In genomic region chr5:52240540-52240939, GRCm38 (mm10) we compare ENCODE assay signal across 10 mouse cellular contexts. TPM values are rescaled to one million over a fixed set of nuclear protein-coding genes. Genes with fewer than 3 reads are reported as not detected.
DNase-seq lines count a peak whose midpoint lies in the region; ATAC-seq lines count a peak whose summit lies in the region.
"Had no signal": no experiment of that assay in that cellular context is flagged by ENCODE, and none has a peak within 500 bp of the region (broad histone marks: within the 10 kb centered on the region; RNA-seq: fewer than 3 reads in every experiment).

No protein-coding gene starts in this region.

- DNase-seq in heart, adult 11 months = peak; percentile 7
- no peak for DNase-seq in heart, adult 8-10 months (ENCODE audit: low spot score)
- DNase-seq in thymus, postnatal 14 days = peak; percentile 7
- DNase-seq in thymus, postnatal 0 days (ENCODE audit: low spot score) = no peak
- peak; percentile 18 for DNase-seq in hindlimb bud, embryonic 11.5 days (ENCODE audit: extremely low spot score, low read depth, low spot score)
- DNase-seq in splenic B cell, adult 2 months (ENCODE audit: low read depth, low spot score) = peak; percentile 45
- no peak for DNase-seq in right cerebral cortex, postnatal 36 days (ENCODE audit: low spot score in 2 of 2)

- no peaks in the 10 kb centered on the region for H3K27me3 ChIP-seq in splenic B cell, adult 2 months (ENCODE audit: control insufficient read depth, insufficient read depth, low read length, poor library complexity, severe bottlenecking)
- no peaks in the 10 kb centered on the region for H3K27me3 ChIP-seq in forebrain, embryonic 12.5 days
- H3K27me3 ChIP-seq: heart, embryonic 15.5 days had no signal

- H3K27ac ChIP-seq in forebrain, embryonic 12.5 days = no peak overlapping the region
- H3K27ac ChIP-seq: heart, embryonic 15.5 days had no signal

- no peak overlapping the region for H3K4me3 ChIP-seq in forebrain, embryonic 12.5 days (replicated peaks)
- H3K4me3 ChIP-seq: heart, embryonic 15.5 days; myocyte had no signal

- H3K4me2 ChIP-seq in forebrain, embryonic 12.5 days = no peak overlapping the region
- H3K4me2 ChIP-seq: heart, embryonic 15.5 days had no signal

- H3K9ac ChIP-seq in forebrain, embryonic 12.5 days = no peak overlapping the region
- H3K9ac ChIP-seq: heart, embryonic 15.5 days had no signal

- ATAC-seq in forebrain, embryonic 12.5 days (ENCODE audit: low FRiP score) = no peak

- H3K36me3 ChIP-seq in splenic B cell, adult 2 months (ENCODE audit: control insufficient read depth, insufficient read depth, low read length, poor library complexity, severe bottlenecking) = no peaks in the 10 kb centered on the region
- H3K36me3 ChIP-seq in forebrain, embryonic 12.5 days (replicated peaks) = no peaks in the 10 kb centered on the region
- H3K36me3 ChIP-seq: heart, embryonic 15.5 days had no signal

- 3% methylated on average over 2 of the region's 2 CpGs for WGBS in forebrain, embryonic 12.5 days

- no peaks in the 10 kb centered on the region for H3K9me3 ChIP-seq in forebrain, embryonic 12.5 days
- H3K9me3 ChIP-seq: heart, embryonic 15.5 days had no signal

- H3K4me1 ChIP-seq in forebrain, embryonic 12.5 days = no peaks in the 10 kb centered on the region
- H3K4me1 ChIP-seq: heart, embryonic 15.5 days had no signal

RNA-seq across cellular contexts. Expression of gene Dhx15, which starts 50.2 kb away (rescaled TPM):
- total RNA-seq in heart, adult 8-10 months (2022) = 10 to 100 TPM; 48.0 to 56.4 (median 51.7) TPM
- 150 and 160 TPM in 2 replicates for polyA plus RNA-seq in thymus, postnatal 0 days (2015; fragmentation: Nextera tagmentation; extraction: Ambion mirVana)
- polyA plus RNA-seq in forebrain, embryonic 12.5 days (2016; fragmentation: Nextera tagmentation; extraction: Ambion mirVana) = 209 and 225 TPM in 2 replicates

Comparison
In these comparisons a context has a peak if more than half of its experiments do, and no peak if none do; other contexts are left out.
1. DNase-seq: peak in heart, adult 11 months (single experiment), thymus, postnatal 14 days (single experiment), hindlimb bud, embryonic 11.5 days (single experiment) and splenic B cell, adult 2 months (single experiment); none in heart, adult 8-10 months (single experiment), thymus, postnatal 0 days (single experiment) and right cerebral cortex, postnatal 36 days (0 of 2).